Mouse (Mus musculus) spleen, adult 2 months (tissue): ENCODE results near the gene Lpp.

ENCODE experiments used
- CTCF ChIP-seq: fragments of 200-500 bp; IDR thresholded peaks from 2 replicates; pipeline ENCODE4 v1.5.1; 2011; ENCODE audit warnings: mild to moderate bottlenecking, inconsistent platforms; ENCODE audit not compliant: insufficient read depth, insufficient read length, insufficient replicate concordance; ENCODE audit errors: extremely low read depth
- POLR2A ChIP-seq: fragments of 200-500 bp; IDR thresholded peaks from 2 replicates; pipeline ENCODE4 v1.6.1; 2011; ENCODE audit warnings: low read depth, low read length, inconsistent platforms

DNA sequence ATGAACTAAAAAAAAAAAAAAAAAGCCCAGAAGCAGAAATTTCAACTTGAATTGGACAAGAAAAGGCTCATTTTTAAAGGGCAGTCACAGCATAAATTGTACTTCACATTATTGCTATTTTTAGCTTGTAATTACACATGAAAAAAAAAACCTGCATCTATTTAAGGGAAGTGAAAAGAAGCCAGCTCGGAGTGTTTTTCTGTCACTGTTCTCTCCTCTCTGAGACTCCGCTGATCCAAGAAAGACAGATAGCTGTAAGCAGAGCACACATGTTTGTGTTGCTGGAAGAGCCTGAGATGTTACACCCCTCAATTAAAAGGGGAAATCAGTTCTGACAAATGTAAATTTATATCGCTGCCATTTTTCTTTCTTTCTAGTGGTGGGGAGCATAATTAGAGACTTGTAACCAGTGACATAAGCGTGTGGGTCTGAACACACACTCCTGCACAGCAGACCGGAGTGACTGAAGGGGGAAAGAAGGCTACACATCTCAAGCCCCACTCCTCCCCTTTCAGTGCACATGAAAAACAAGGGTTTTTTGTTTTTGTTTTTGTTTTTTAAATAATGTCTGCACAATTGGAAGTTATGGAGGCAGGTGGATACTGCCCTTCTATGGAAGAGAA is 579.8 kb downstream of the Lpp start:
- no peak for TF ChIP-seq CTCF
- TF ChIP-seq POLR2A, result no peak
